Mouse (Mus musculus): ENCODE results near the gene Rom1. TPM values are rescaled to one million over a fixed set of nuclear protein-coding genes. Genes with fewer than 3 reads are reported as not detected.
"Not testable (repeated sequence)": the region's sequence is repeated elsewhere in the genome, so short reads cannot be mapped to it uniquely, and the experiment has no call there.

Gene Rom1
- polyA plus RNA-seq (2016; fragmentation: Nextera tagmentation; extraction: Ambion mirVana) = 4.1 and 4.3 TPM in 2 replicates

DNA sequence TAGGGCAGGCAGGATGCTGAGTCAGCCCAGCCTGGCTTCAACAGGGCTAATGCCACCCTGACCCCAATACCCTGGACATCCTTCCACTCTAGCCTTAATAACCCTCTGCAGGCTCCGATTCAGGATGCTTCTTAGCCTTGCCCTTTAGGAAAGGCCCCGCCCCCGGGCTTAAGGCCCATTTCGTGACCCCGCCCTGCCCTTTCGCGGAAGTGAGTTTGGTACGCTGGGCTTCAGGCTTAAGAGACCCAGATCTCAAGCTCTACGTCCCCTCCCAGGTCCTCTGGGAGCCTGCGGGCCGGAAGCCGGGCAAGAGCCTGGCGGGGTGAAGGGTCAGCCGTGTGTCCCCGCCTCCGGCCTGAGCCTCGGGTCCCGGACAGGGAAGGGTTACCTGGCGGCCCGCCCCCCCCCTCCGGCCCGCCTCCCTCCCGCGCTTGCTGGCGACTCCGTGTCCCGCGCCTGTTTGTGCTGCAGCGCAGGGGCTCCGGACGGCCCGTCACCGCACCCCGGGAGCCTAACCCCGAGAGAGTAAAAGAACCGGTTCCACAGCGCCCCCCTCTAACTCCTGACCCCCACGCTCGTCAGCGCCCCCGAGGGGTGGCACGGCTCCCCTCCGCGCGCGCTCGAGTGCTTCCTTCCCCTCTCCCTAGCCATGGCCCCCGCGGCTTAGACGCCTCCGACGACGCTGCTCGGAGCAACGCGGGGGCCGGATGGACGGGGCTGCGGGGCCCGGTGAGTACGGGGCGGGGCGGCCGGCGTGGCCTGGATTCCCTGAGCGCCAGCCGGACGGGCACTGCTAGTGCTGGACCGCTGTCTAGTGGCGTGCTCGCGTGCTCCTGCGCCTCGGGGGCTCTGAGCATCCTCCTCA, at the start of gene Rom1, which contains the start of gene Eml3:
TSS of gene Rom1 (minus strand) at position 133 of the 865 bp plus-strand sequence.
TSS of gene Eml3 (plus strand) at position 329 of the 865 bp plus-strand sequence.
- DNase-seq (ENCODE audit: low spot score) = peak; percentile 84
- under 1% methylated on average over 73 of the region's 74 CpGs for WGBS
- H3K4me3 ChIP-seq = peak within 1 kb of the TSS; percentile 80
- H3K4me1 ChIP-seq = peaks cover 28% of the 10 kb centered on the region
- H3K9me3 ChIP-seq (replicated peaks) = no peaks in the 10 kb centered on the region
- no peaks in the 10 kb centered on the region for H3K27me3 ChIP-seq (ENCODE audit: low read depth, poor library complexity, severe bottlenecking)
- H3K27ac ChIP-seq = peak within 1 kb of the TSS; percentile 92
- H3K36me3 ChIP-seq = peaks cover 70% of the 10 kb centered on the region

DNA sequence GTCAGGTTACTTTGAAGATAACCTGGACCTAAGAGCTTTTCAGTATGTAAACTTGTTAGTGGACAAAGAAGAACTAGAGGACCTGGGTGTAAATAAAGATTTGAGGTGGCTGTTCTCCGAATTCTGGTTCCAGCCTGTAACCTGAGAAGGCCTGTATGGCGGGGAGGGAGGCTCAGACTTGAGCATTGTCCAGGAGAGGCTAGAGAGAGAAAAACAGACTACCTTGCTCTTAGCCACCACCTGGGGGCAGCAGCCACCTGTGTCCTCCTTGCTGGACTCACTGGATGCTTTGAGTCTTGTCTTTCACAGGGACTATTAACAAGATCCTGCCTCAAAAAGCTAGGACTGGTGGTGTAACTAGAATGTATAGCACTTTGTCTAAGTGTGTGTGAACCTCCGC, 47.4 kb upstream of the Rom1 start:
- no peaks in the 10 kb centered on the region; the same call in 1 of the 2 replicates for H3K4me1 ChIP-seq
- no peak overlapping the region for H3K4me3 ChIP-seq
- DNase-seq (ENCODE audit: low spot score) = peak; percentile 70
- no peaks in the 10 kb centered on the region for H3K9me3 ChIP-seq (replicated peaks)
- H3K27ac ChIP-seq = no peak overlapping the region; the same call in 1 of the 2 replicates
- H3K27me3 ChIP-seq (ENCODE audit: low read depth, poor library complexity, severe bottlenecking) = no peaks in the 10 kb centered on the region
- peaks cover 97% of the 10 kb centered on the region for H3K36me3 ChIP-seq
- 50% methylated on average over 3 of the region's 3 CpGs for WGBS

DNA sequence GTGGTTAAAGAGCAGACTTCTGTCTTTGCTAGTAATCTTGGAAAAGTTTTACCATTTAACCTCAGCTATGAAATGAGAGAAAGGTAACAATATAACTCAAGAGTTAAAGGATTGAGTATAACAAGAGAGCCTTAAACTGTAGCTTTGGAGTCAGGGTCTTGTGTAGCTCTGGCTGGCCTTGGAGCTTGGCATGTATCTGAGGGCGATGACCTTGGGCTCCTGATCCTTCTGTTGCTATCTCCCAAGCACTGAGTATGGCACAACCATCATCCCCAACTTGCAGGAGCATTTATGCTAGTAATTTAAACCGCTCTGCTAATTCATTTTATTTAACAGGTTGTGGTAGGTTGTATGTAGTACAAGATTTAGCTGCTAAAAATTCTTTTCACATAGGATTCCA, 46.3 kb upstream of the Rom1 start:
- H3K4me1 ChIP-seq = no peaks in the 10 kb centered on the region; the same call in 1 of the 2 replicates
- H3K27me3 ChIP-seq (ENCODE audit: low read depth, poor library complexity, severe bottlenecking) = no peaks in the 10 kb centered on the region
- 95% methylated on average over 2 of the region's 2 CpGs for WGBS
- H3K9me3 ChIP-seq (replicated peaks) = no peaks in the 10 kb centered on the region
- no peak overlapping the region for H3K27ac ChIP-seq
- DNase-seq (ENCODE audit: low spot score) = no peak
- no peak overlapping the region for H3K4me3 ChIP-seq
- H3K36me3 ChIP-seq = peaks cover 100% of the 10 kb centered on the region

DNA sequence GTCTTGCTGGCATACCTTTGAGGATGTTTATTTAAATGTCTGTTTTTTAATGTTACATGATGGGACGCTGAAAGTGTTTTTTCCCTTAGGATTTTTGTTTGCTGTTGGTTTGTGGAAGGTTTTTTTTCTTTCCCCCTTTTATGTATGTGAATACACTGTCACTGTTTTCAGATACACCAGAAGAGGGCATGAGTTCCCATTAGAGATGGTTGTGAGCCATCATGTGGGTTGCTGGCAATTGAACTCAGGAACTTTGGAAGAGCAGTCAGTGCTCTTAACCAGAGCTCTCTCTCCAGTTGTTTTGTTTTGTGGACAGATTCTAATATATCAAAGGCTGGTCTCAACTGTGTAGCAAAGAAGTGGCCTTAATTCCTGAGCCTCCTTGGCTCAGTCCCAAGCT, 45.5 kb upstream of the Rom1 start:
- Histone ChIP-seq H3K4me3 (no peak overlapping the region), H3K27ac (no peak overlapping the region), H3K9me3 (replicated peaks) (no peaks in the 10 kb centered on the region), H3K27me3 (ENCODE audit: low read depth, poor library complexity, severe bottlenecking) (no peaks in the 10 kb centered on the region), H3K36me3 (peaks cover 100% of the 10 kb centered on the region), H3K4me1 (no peaks in the 10 kb centered on the region; the same call in 1 of the 2 replicates)
- DNase-seq (ENCODE audit: low spot score) = no peak
- 94% methylated on average over 1 of the region's 1 CpGs for WGBS

DNA sequence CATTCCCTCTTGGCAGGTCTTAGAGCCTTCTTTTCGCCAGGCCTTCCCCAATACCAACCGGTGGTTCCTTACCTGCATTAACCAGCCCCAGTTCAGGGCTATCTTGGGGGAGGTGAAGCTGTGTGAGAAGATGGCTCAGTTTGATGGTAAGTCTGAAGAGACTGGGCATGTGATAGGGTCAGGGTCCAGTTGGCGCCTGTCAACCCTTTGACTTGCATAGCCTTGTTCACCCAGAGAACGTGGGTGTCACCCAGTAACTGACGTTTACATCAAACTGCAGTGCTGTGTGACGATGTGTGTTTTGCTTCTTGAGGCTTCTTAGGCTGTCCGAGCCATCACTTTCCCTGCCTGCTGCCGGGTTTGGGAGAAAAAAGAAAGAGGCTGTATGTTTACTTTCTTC, 43.3 kb upstream of the Rom1 start:
- not testable (repeated sequence) for H3K9me3 ChIP-seq (replicated peaks); H3K27me3 ChIP-seq (ENCODE audit: low read depth, poor library complexity, severe bottlenecking); H3K4me1 ChIP-seq; H3K4me3 ChIP-seq; DNase-seq (ENCODE audit: low spot score); H3K27ac ChIP-seq
- H3K36me3 ChIP-seq = peaks cover 92% of the 10 kb centered on the region
- WGBS = 94% methylated on average over 8 of the region's 8 CpGs

DNA sequence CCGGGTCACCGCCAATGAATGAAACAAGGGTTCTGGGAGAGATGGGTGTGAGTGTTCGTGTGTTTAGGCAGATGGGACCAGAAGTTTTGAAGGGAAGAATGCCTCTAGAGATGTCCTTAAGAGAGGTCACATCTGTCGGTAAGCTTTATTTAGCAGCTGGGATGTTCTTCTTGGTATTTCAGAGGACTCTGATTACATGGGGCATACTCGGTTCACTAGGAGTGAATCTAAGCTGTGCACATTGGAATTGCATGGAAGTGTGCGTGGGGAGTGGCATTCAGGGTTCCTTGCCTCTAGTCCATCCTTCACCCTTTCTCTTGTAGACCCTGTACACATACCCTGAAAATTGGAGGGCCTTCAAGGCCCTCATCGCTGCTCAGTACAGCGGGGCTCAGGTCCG, 38.7 kb upstream of the Rom1 start:
- H3K27ac ChIP-seq = peak overlapping the region; percentile 88
- DNase-seq (ENCODE audit: low spot score) = no peak
- H3K27me3 ChIP-seq (ENCODE audit: low read depth, poor library complexity, severe bottlenecking) = no peaks in the 10 kb centered on the region
- peaks cover 19% of the 10 kb centered on the region for H3K4me1 ChIP-seq
- peak overlapping the region; percentile 73 for H3K4me3 ChIP-seq
- H3K9me3 ChIP-seq (replicated peaks) = no peaks in the 10 kb centered on the region
- H3K36me3 ChIP-seq = peaks cover 78% of the 10 kb centered on the region
- WGBS = 6% methylated on average over 9 of the region's 9 CpGs

DNA sequence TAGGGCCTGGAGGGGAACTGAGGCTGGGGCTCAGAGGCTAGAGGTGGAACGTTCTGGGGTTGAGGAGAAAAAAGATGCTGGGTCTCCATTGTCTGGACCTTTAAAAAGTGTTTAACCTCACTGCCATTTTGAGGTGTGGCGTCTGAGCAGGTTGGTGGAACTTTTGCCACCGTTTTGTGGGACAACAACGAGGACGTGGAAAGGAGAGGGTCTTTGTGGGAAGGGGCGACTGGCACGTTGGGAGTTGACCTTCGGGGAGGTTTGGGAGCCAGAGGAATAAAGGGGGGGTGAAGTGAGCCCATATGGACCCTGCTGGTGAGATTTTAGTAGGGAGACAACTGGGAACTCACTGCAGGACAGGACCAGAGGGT, 38.2 kb upstream of the Rom1 start:
- peak overlapping the region; percentile 88 for H3K27ac ChIP-seq
- WGBS = 0% methylated on average over 8 of the region's 8 CpGs
- no peaks in the 10 kb centered on the region for H3K9me3 ChIP-seq (replicated peaks)
- peak overlapping the region; percentile 73 for H3K4me3 ChIP-seq
- peaks cover 78% of the 10 kb centered on the region for H3K36me3 ChIP-seq
- peaks cover 19% of the 10 kb centered on the region for H3K4me1 ChIP-seq
- no peaks in the 10 kb centered on the region for H3K27me3 ChIP-seq (ENCODE audit: low read depth, poor library complexity, severe bottlenecking)
- no peak for DNase-seq (ENCODE audit: low spot score)

DNA sequence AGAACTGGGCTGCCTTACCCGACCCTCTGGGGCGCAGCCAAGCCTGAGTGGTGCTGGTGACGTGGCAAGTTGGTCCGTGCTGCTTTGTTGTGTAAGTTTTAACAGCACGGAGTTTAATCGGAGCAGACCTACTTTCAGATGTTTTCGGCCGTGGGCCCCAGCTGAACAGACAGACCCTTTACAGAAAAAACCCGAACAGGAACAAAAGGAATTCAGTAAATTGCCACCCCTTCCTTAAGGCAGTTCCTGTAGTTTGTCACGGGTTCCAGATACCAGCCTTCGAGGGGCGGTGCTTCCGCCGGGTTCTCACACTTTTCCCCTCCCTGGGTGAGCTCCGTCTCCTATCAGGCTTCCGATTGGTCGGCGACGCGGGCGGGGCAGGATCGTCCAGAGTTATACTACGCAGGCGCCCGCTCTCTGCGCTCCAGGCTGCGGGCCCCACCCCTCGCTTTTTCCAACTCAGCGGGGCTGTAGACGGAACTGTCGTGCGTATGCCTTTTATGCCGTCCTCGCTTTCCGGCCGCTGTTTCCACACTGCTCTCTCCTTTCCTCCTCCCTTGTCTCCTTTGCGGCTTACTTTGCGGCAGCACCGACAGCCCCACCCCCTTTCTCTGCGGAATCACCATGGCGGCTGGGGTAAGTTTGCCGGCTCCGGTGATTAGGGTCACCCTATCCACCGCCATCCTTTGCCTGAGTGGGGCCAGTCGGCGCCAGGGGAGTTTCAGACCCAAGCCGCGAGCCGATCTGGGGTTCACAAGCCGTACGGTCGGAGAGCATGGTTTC, 37.6 kb upstream of the Rom1 start, which contains the start of gene Eef1g:
TSS of gene Eef1g (plus strand) at position 452 of the 783 bp plus-strand sequence.
- H3K4me1 ChIP-seq = peaks cover 19% of the 10 kb centered on the region

DNA sequence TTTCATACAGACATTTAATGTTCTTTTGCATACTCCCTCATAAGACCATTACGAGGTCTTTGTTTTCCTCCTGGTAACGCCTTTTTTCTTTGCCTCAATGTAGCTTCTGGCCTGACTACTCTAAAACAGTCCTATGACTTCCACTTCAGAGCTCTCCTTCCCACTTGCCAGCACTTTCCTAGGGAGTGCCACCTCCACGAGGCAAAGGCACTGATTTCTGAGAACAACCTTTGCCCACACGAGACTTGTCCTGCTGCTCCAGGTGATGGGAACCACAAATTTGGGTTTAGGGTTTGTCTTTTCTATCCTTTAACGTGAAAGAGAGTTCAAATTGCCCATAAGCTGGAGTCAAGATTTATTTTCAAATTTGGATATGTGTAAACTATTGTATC, 37.0 kb upstream of the Rom1 start:
- H3K36me3 ChIP-seq = peaks cover 78% of the 10 kb centered on the region
- no peak for DNase-seq (ENCODE audit: low spot score)
- WGBS = 49% methylated on average over 5 of the region's 5 CpGs

More for the DNA sequence above, 37.6 kb upstream of the Rom1 start, which contains the start of gene Eef1g:
- H3K27ac ChIP-seq = peak within 1 kb of the TSS; percentile 88
- DNase-seq (ENCODE audit: low spot score) = peak; percentile 98
- 1% methylated on average over 52 of the region's 52 CpGs for WGBS
- peak within 1 kb of the TSS; percentile 73 for H3K4me3 ChIP-seq
- no peaks in the 10 kb centered on the region for H3K27me3 ChIP-seq (ENCODE audit: low read depth, poor library complexity, severe bottlenecking)
- H3K36me3 ChIP-seq = peaks cover 78% of the 10 kb centered on the region
- H3K9me3 ChIP-seq (replicated peaks) = no peaks in the 10 kb centered on the region

DNA sequence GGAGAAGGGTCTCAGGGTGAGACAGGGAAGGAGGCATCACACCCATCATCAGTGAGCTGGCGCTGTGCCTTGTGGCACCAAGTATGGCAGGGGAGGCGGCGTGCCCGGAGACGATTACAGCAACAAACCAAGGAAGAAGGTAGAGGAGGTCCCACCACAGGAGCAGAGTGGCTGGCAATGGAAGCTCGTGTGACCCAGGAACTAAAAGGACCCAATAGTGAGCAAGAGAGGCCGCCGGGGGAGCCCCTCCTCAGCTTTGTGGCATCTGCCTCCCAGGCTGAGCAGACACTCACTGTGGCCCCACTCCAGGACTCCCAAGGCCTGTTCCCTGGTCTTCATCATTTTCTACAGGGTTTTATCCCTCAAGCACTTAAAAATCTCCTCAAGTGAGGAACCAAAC, 36.6 kb upstream of the Rom1 start:
- peak overlapping the region; percentile 88 for H3K27ac ChIP-seq
- peak overlapping the region; percentile 73 for H3K4me3 ChIP-seq
- peaks cover 19% of the 10 kb centered on the region for H3K4me1 ChIP-seq
- peaks cover 78% of the 10 kb centered on the region for H3K36me3 ChIP-seq
- H3K9me3 ChIP-seq (replicated peaks) = no peaks in the 10 kb centered on the region
- H3K27me3 ChIP-seq (ENCODE audit: low read depth, poor library complexity, severe bottlenecking) = no peaks in the 10 kb centered on the region
- 79% methylated on average over 8 of the region's 8 CpGs for WGBS
- DNase-seq (ENCODE audit: low spot score) = no peak

More for the DNA sequence above, 37.0 kb upstream of the Rom1 start:
- peak overlapping the region; percentile 73 for H3K4me3 ChIP-seq
- H3K4me1 ChIP-seq = peaks cover 19% of the 10 kb centered on the region
- H3K27ac ChIP-seq = peak overlapping the region; percentile 88
- H3K9me3 ChIP-seq (replicated peaks) = no peaks in the 10 kb centered on the region
- no peaks in the 10 kb centered on the region for H3K27me3 ChIP-seq (ENCODE audit: low read depth, poor library complexity, severe bottlenecking)

DNA sequence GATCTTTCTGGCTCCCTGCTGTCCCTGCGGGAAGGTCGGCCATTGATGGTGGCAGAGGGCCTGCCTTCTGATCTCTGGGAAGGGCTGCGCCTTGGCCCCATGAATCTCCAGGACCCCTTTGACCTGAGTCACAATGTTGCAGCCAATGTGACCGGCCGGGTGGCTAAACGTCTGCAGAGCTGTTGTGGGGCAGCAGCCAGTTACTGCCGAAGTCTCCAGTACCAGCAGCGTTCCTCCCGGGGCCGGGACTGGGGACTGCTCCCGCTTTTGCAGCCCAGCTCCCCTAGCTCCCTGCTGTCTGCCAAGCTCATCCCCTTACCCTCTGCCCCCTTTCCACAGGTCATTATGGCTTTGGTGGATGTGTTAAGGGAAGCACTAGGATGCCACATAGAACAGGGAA, 35.9 kb upstream of the Rom1 start:
- peaks cover 78% of the 10 kb centered on the region for H3K36me3 ChIP-seq
- H3K27me3 ChIP-seq (ENCODE audit: low read depth, poor library complexity, severe bottlenecking) = no peaks in the 10 kb centered on the region
- no peaks in the 10 kb centered on the region for H3K9me3 ChIP-seq (replicated peaks)
- 90% methylated on average over 11 of the region's 11 CpGs for WGBS
- DNase-seq (ENCODE audit: low spot score) = no peak
- H3K4me1 ChIP-seq = peaks cover 19% of the 10 kb centered on the region
- peak overlapping the region; percentile 73 for H3K4me3 ChIP-seq
- H3K27ac ChIP-seq = peak overlapping the region; percentile 88

DNA sequence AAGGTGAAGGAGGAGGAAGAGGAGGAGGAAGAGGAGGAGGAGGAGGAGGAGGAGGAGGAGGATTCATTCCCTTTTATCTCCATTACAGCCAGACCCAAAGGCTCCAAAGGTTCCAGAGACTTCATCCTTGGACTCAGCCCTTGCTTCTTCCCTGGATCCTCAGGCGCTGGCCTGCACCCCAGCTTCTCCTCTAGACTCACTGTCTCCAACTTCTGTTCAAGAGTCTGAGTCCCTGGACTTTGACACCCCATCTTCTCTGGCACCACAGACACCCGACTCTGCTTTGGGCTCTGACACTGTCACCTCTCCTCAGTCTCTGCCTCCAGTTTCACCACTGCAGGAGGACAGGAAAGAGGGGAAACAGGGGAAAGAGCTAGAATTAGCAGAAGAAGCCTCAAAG, 33.1 kb upstream of the Rom1 start:
- no peak overlapping the region for H3K27ac ChIP-seq
- H3K36me3 ChIP-seq = peaks cover 88% of the 10 kb centered on the region
- no peaks in the 10 kb centered on the region for H3K9me3 ChIP-seq (replicated peaks)
- DNase-seq (ENCODE audit: low spot score) = no peak
- 81% methylated on average over 2 of the region's 2 CpGs for WGBS
- H3K4me3 ChIP-seq = no peak overlapping the region
- H3K4me1 ChIP-seq = peaks cover 15% of the 10 kb centered on the region
- no peaks in the 10 kb centered on the region for H3K27me3 ChIP-seq (ENCODE audit: low read depth, poor library complexity, severe bottlenecking)

DNA sequence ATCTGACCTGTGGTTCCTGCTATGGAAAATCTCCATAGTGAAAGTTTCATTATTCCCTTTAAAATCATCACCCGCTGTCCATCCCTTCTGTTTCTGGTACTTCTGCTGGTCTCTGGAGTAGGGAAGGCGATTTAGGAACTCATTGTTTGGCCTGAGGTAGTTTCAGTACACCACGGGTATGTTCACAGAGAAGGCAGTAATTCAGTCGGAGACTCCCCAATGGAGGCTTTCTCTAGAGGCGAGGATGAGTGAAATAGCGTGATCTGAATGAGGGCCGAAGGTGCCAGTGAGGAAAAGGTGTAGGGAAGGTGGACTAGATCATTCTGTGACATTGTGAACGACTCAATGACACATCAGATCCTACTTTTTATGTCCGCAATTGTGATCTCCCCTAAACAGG, 25.0 kb upstream of the Rom1 start:
- 10% methylated on average over 9 of the region's 9 CpGs for WGBS
- Histone ChIP-seq H3K36me3 (peaks cover 80% of the 10 kb centered on the region), H3K27me3 (ENCODE audit: low read depth, poor library complexity, severe bottlenecking) (no peaks in the 10 kb centered on the region), H3K27ac (peak overlapping the region; percentile 85), H3K4me3 (peak overlapping the region; percentile 85), H3K4me1 (peaks cover 20% of the 10 kb centered on the region), H3K9me3 (replicated peaks) (no peaks in the 10 kb centered on the region)
- DNase-seq (ENCODE audit: low spot score) = no peak
